Mouse (Mus musculus) MEL (cell line): ENCODE results near the gene Zfp60. TPM values are rescaled to one million over a fixed set of nuclear protein-coding genes. Genes with fewer than 3 reads are reported as not detected.
"Not testable (repeated sequence)": the region's sequence is repeated elsewhere in the genome, so short reads cannot be mapped to it uniquely, and the experiment has no call there.

Experiments
- DNase-seq: peaks from one replicate; pipeline ENCODE4 v3.0.0; 2011; ENCODE audit warnings: low read depth, low spot score
- H3K27ac ChIP-seq: 2 replicates; pipeline ENCODE4 v1.5.1; 2012; ENCODE audit warnings: low read depth, mild to moderate bottlenecking, control low read depth, low read length, moderate library complexity; ENCODE audit not compliant: control insufficient read depth
- H3K27me3 ChIP-seq, 2 experiments: fragments of 150-350 bp in 1 of 2; sonication (generic) in 1 of 2; 2 replicates each; pipeline ENCODE4 v1.6.1; 2012; ENCODE audit warnings: low read length in 2 of 2, mild to moderate bottlenecking in 2 of 2, improper control_type of control experiment in 1 of 2, moderate library complexity in 1 of 2; ENCODE audit not compliant: insufficient read depth in 2 of 2, control insufficient read depth in 1 of 2
- H3K36me3 ChIP-seq, 2 experiments: 2 replicates each; pipeline ENCODE4 v1.6.1; 2012 to 2014; ENCODE audit warnings: low read length in 2 of 2, improper control_type of control experiment in 1 of 2, inconsistent platforms in 1 of 2, mild to moderate bottlenecking in 1 of 2; ENCODE audit not compliant: insufficient read depth in 2 of 2, control insufficient read depth in 1 of 2
- H3K4me1 ChIP-seq, 2 experiments: fragments of 150-350 bp in 1 of 2; sonication (generic) in 1 of 2; 2 replicates each; pipeline ENCODE4 v1.6.1; 2012; ENCODE audit warnings: low read length in 2 of 2, improper control_type of control experiment in 1 of 2, mild to moderate bottlenecking in 1 of 2; ENCODE audit not compliant: insufficient read depth in 2 of 2, control insufficient read depth in 1 of 2
- H3K4me3 ChIP-seq, 2 experiments: fragments of 150-350 bp in 1 of 2; sonication (generic) in 1 of 2; 2 replicates each; pipeline ENCODE4 v1.5.1; 2012; ENCODE audit warnings: low read depth in 2 of 2, low read length in 2 of 2, mild to moderate bottlenecking in 2 of 2, moderate library complexity in 2 of 2, control low read depth in 1 of 2, improper control_type of control experiment in 1 of 2; ENCODE audit not compliant: control insufficient read depth in 1 of 2, insufficient read depth in 1 of 2
- H3K79me2 ChIP-seq: 2 replicates; pipeline ENCODE4 v1.6.1; 2012; ENCODE audit warnings: mild to moderate bottlenecking, low read length, moderate library complexity; ENCODE audit not compliant: control insufficient read depth, poor library complexity, insufficient read depth
- H3K9ac ChIP-seq: 2 replicates; pipeline ENCODE4 v1.6.1; 2012; ENCODE audit warnings: low read depth, mild to moderate bottlenecking, control low read depth, low read length, moderate library complexity; ENCODE audit not compliant: control insufficient read depth, poor library complexity, severe bottlenecking
- H3K9me3 ChIP-seq: fragments of 150-350 bp; sonication (generic); replicated peaks from 2 replicates; pipeline ENCODE4 v1.6.1; 2012; ENCODE audit warnings: mild to moderate bottlenecking, low read length, improper control_type of control experiment, moderate library complexity; ENCODE audit not compliant: insufficient read depth
- CHD2 ChIP-seq: IDR thresholded peaks from 2 replicates; pipeline ENCODE4 v1.6.1; 2011; ENCODE audit warnings: low read length, improper control_type of control experiment
- ELF1 ChIP-seq: IDR thresholded peaks from 2 replicates; pipeline ENCODE4 v1.6.1; 2014; ENCODE audit warnings: low read depth, mild to moderate bottlenecking, inconsistent platforms, low read length, improper control_type of control experiment, moderate library complexity
- GABPA ChIP-seq: IDR thresholded peaks from 2 replicates; pipeline ENCODE4 v1.6.1; 2012; ENCODE audit warnings: low read depth, mild to moderate bottlenecking, inconsistent platforms, low read length, improper control_type of control experiment, moderate library complexity
- KAT2A ChIP-seq: conservative IDR thresholded peaks from 2 replicates; pipeline ENCODE4 v1.6.1; 2012; ENCODE audit warnings: low read depth, low read length, improper control_type of control experiment, inconsistent platforms
- MEF2A ChIP-seq: IDR thresholded peaks from 2 replicates; pipeline ENCODE4 v1.6.1; 2014; ENCODE audit warnings: low read depth, mild to moderate bottlenecking, inconsistent platforms, low read length, improper control_type of control experiment; ENCODE audit not compliant: poor library complexity, insufficient replicate concordance, severe bottlenecking; ENCODE audit errors: extremely low read depth
- NELFE ChIP-seq: IDR thresholded peaks from 2 replicates; pipeline ENCODE4 v1.6.1; 2011; ENCODE audit warnings: low read depth, low read length, improper control_type of control experiment
- POLR2AphosphoS5 ChIP-seq: IDR thresholded peaks from 2 replicates; pipeline ENCODE4 v1.6.1; 2012; ENCODE audit warnings: low read depth, borderline replicate concordance, mild to moderate bottlenecking, inconsistent platforms, low read length, moderate library complexity, mixed read lengths
- SIN3A ChIP-seq: IDR thresholded peaks from 2 replicates; pipeline ENCODE4 v1.6.1; 2012; ENCODE audit warnings: low read length, improper control_type of control experiment, inconsistent platforms
- SMC3 ChIP-seq: IDR thresholded peaks from 2 replicates; pipeline ENCODE4 v1.6.1; 2011; ENCODE audit warnings: low read depth, low read length, improper control_type of control experiment
- TAL1 ChIP-seq: IDR thresholded peaks from 2 replicates; pipeline ENCODE4 v1.6.1; 2012; ENCODE audit warnings: mild to moderate bottlenecking, inconsistent platforms, low read length, moderate library complexity, mixed read lengths
- UBTF ChIP-seq: IDR thresholded peaks from 2 replicates; pipeline ENCODE4 v1.6.1; 2012; ENCODE audit warnings: low read depth, mild to moderate bottlenecking, inconsistent platforms, low read length, improper control_type of control experiment, moderate library complexity, borderline replicate concordance; ENCODE audit not compliant: insufficient read depth
- ZKSCAN1 ChIP-seq: IDR thresholded peaks from 2 replicates; pipeline ENCODE4 v1.6.1; 2012; ENCODE audit warnings: low read depth, mild to moderate bottlenecking, inconsistent platforms, low read length, improper control_type of control experiment, moderate library complexity
- ZMIZ1 ChIP-seq: IDR thresholded peaks from 2 replicates; pipeline ENCODE4 v1.6.1; 2012; ENCODE audit warnings: low read depth, mild to moderate bottlenecking, inconsistent platforms, low read length, improper control_type of control experiment, moderate library complexity
- polyA plus RNA-seq, 2 experiments: library from polyadenylated mRNA; stranded (reverse) in 1 of 2; unstranded in 1 of 2; fragments of >175 nt in 1 of 2; fragments of >200 nt in 1 of 2; gene quantifications; 2 replicates each; pipeline versions ENCODE4 v1.2.1 to v1.2.4; 2012; ENCODE audit warnings: low replicate concordance in 2 of 2, low read depth in 1 of 2; ENCODE audit not compliant: insufficient read length in 2 of 2, insufficient read depth in 1 of 2, missing spikeins in 1 of 2
- total RNA-seq: library from RNA; depleted of rRNA; stranded (reverse); fragments of 300-350 nt; gene quantifications from 2 replicates; pipeline ENCODE4 v1.2.3, GENCODE M21; 2012

Zfp60 gene
- total and polyA plus RNA-seq, 3 experiments: 4.2 to 137 (median 6.7) TPM

DNA sequence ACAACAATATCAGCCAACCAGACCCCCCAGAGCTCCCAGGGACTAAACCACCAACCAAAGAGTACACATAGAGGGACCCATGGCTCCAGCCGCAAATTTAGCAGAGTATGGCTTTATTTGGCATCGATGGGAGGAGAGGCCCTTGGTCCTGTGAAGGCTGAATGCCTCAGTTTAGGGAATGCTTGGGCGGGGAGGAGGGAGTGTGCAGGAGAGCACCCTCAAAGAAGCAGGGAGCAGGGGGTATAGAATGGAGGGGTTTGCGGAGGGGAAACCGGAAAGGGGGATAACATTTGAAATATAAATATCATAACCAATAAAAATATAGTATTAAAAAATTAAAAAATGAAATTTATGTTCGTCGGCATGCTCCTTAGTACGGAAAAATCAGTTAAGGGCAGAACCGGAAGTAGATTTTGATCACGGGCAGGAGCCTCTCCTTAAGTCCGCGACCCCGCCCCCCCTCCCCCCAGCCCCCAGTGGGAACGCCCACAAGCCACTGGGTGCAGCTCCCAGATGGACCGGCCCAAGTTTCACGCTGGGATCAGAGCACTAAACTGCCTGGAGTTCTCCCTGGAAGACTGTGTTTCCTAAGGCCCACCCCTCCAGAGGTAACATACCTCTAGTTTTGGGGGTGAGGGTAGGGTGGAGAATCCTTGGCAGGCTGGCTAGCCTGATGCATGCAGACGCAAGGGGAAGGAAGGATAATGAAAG lies 34.1 kb downstream of the Zfp60 start:
- Histone ChIP-seq H3K4me3 (no peak overlapping the region), H3K9ac (no peak overlapping the region), H3K4me1 (no peaks in the 10 kb centered on the region), H3K79me2 (no peaks in the 10 kb centered on the region), H3K27me3 (no peaks in the 10 kb centered on the region), H3K9me3 (no peaks in the 10 kb centered on the region), H3K27ac (no peak overlapping the region), H3K36me3 (no peaks in the 10 kb centered on the region)
- no peak for DNase-seq
- TF ChIP-seq SIN3A (no peak), ZKSCAN1 (no peak), ELF1 (no peak), MEF2A (no peak), TAL1 (no peak)

DNA sequence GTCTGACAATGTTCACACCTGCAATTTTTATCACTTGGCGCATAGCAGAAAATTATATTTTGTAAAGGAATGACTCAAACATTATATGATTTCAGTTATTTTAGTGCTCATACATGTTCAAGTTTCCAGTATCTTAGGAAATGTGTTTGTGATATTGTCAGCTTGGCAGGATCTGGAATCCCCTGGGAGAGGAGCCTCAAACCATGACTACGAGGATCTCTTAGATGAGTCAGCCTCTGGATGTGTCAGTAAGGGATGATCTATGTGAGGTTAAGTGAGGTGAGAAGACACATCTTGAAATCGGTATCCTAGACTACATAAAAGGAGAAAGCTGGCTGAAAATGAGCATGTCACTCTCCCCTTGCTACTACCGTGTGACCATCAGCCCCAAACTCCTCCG lies 58.1 kb downstream of the Zfp60 start:
- H3K36me3 ChIP-seq: no peaks in the 10 kb centered on the region
- no peak overlapping the region for H3K9ac ChIP-seq
- no peaks in the 10 kb centered on the region for H3K79me2 ChIP-seq
- no peak overlapping the region for H3K4me3 ChIP-seq
- H3K27ac ChIP-seq: no peak overlapping the region
- TF ChIP-seq POLR2AphosphoS5 (no peak), ZMIZ1 (no peak), CHD2 (no peak), NELFE (no peak), ELF1 (no peak), KAT2A (no peak), SMC3 (no peak), GABPA (no peak), MEF2A (no peak), UBTF (no peak), TAL1 (no peak)
- no peaks in the 10 kb centered on the region for H3K4me1 ChIP-seq
- no peak for DNase-seq
- no peaks in the 10 kb centered on the region for H3K9me3 ChIP-seq
- peaks cover 0 to 1% of the 10 kb centered on the region in 2 experiments; a peak in 1 of 4 replicates for H3K27me3 ChIP-seq

DNA sequence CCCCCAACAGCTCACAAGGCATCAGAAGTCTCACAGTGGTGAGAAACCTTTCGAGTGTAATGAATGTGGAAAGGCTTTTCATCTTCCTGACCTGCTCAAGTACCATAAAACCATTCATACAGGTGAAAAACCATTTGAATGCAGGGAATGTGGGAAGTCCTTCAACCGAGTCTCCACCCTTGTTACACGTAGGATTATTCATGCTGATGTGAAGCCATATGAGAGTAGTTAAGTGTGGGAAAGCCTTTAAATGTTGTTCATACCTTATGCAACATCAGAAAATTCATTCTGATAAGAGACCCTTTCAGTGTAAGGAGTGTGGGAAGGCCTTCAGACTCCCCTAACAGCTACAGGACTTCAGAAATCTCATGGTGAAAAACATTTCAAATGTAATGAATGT lies 62.7 kb downstream of the Zfp60 start:
- not testable (repeated sequence) for H3K36me3 ChIP-seq, H3K4me1 ChIP-seq, H3K27me3 ChIP-seq, DNase-seq, H3K4me3 ChIP-seq, H3K27ac ChIP-seq, H3K9me3 ChIP-seq, H3K79me2 ChIP-seq, H3K9ac ChIP-seq
